Comparison of ENCODE assay signal across 15 mouse cellular contexts in the genomic region with DNA sequence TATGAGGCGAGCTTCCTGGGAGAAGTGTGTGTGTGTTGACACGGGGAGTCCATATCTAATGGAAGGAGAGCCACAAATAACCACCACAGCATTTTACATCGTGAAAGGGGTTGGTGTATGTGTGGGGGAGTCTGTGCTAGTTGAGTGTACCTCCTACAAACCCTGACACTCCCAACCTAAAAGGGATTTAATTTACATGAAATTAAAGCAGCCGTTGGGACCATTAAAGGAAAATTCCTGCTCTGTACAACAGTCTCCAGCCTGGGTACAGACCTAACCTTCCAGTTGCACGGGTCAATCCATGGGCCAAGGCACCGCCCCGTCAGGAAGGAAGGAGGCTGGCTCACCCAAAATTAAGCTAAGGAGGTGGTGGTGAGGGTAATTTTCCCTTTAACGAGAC. TPM values are rescaled to one million over a fixed set of nuclear protein-coding genes. Genes with fewer than 3 reads are reported as not detected.
DNase-seq lines count a peak whose midpoint lies in the region; ATAC-seq and TF ChIP-seq lines count a peak whose summit lies in the region.
"Had no signal": no experiment of that assay in that cellular context is flagged by ENCODE, and none has a peak within 500 bp of the region (broad histone marks: within the 10 kb centered on the region; RNA-seq: fewer than 3 reads in every experiment).

No protein-coding gene starts in this region.

- no peaks in the 10 kb centered on the region for H3K36me3 ChIP-seq in kidney, postnatal 0 days (ENCODE audit: insufficient read depth, low read length)
- peaks cover 2% of the 10 kb centered on the region for H3K36me3 ChIP-seq in ES-Bruce4 (ENCODE audit: control insufficient read depth, insufficient read depth, low read length, poor library complexity, severe bottlenecking)
- H3K36me3 ChIP-seq in forebrain, embryonic 15.5 days = no peaks in the 10 kb centered on the region
- H3K36me3 ChIP-seq in liver, embryonic 11.5 days (ENCODE audit: control insufficient read depth, insufficient read depth, low read length) = no peaks in the 10 kb centered on the region
- H3K36me3 ChIP-seq: embryonic facial prominence, embryonic 12.5 days; neural tube, embryonic 12.5 days had no signal

- 0 out of 2 replicates have a peak overlapping the region, but pooled peaks have one; percentile 38 for H3K27ac ChIP-seq in kidney, postnatal 0 days
- H3K27ac ChIP-seq in ES-Bruce4 (ENCODE audit: insufficient read depth, low read length) = peak overlapping the region; percentile 95
- no peak overlapping the region for H3K27ac ChIP-seq in forebrain, embryonic 15.5 days (replicated peaks)
- no peak overlapping the region for H3K27ac ChIP-seq in liver, embryonic 11.5 days (ENCODE audit: low read depth, low read length)
- H3K27ac ChIP-seq: embryonic facial prominence, embryonic 12.5 days; liver, embryonic 14.5 days; neural tube, embryonic 12.5 days had no signal

- H3K4me3 ChIP-seq in kidney, postnatal 0 days (replicated peaks; ENCODE audit: low read depth, low read length) = no peak overlapping the region
- no peak overlapping the region for H3K4me3 ChIP-seq in ES-Bruce4 (ENCODE audit: low read depth, low read length)
- no peak overlapping the region for H3K4me3 ChIP-seq in forebrain, embryonic 15.5 days
- no peak overlapping the region for H3K4me3 ChIP-seq in liver, embryonic 11.5 days (ENCODE audit: low read depth, low read length)
- H3K4me3 ChIP-seq: embryonic facial prominence, embryonic 12.5 days; neural tube, embryonic 12.5 days had no signal

- H3K9me3 ChIP-seq in kidney, postnatal 0 days (replicated peaks; ENCODE audit: low read length) = no peaks in the 10 kb centered on the region
- H3K9me3 ChIP-seq in ES-Bruce4 (replicated peaks; ENCODE audit: control insufficient read depth, insufficient read depth, low read length, poor library complexity, severe bottlenecking) = peaks cover 16% of the 10 kb centered on the region
- no peaks in the 10 kb centered on the region for H3K9me3 ChIP-seq in forebrain, embryonic 15.5 days
- no peaks in the 10 kb centered on the region for H3K9me3 ChIP-seq in liver, embryonic 11.5 days (ENCODE audit: control insufficient read depth, low read length)
- H3K9me3 ChIP-seq: neural tube, embryonic 12.5 days had no signal

- ATAC-seq in kidney, postnatal 0 days (replicated peaks; ENCODE audit: low FRiP score, low read depth) = no peak; the same call in 1 of the 2 replicates
- ATAC-seq in forebrain, embryonic 15.5 days (replicated peaks) = peak; percentile 38; the same call in 1 of the 2 replicates
- no peak for ATAC-seq in liver, embryonic 11.5 days (replicated peaks; ENCODE audit: low FRiP score)
- ATAC-seq: hindbrain, embryonic 16.5 days had no signal

- peak; percentile 35 for DNase-seq in kidney, postnatal 0 days (ENCODE audit: low spot score)
- no peak for DNase-seq in kidney, adult 11 months
- peak; percentile 28 for DNase-seq in MN1 (ENCODE audit: low spot score)
- no peak for DNase-seq in liver, embryonic 11.5 days (ENCODE audit: low spot score)
- DNase-seq in urinary bladder, postnatal 10 days (ENCODE audit: low spot score) = no peak
- DNase-seq: cerebellum, adult 18-20 months; kidney, adult 9 months; lung, postnatal 10 days; right cerebral cortex, postnatal 25 days had no signal

- TF ChIP-seq CTCF in kidney, postnatal 0 days (IDR thresholded peaks at IDR 0.05; ENCODE audit: low read depth) = no peak
- TF ChIP-seq CTCF in ES-Bruce4 (IDR thresholded peaks at IDR 0.05; ENCODE audit: low read depth, low read length) = no peak

- no peaks in the 10 kb centered on the region for H3K4me1 ChIP-seq in kidney, postnatal 0 days (replicated peaks; ENCODE audit: insufficient read depth, low read length)
- H3K4me1 ChIP-seq in ES-Bruce4 (ENCODE audit: control insufficient read depth, insufficient read depth, low read length) = peaks cover 6% of the 10 kb centered on the region
- peaks cover 8% of the 10 kb centered on the region; the same call in 1 of the 2 replicates for H3K4me1 ChIP-seq in forebrain, embryonic 15.5 days
- no peaks in the 10 kb centered on the region for H3K4me1 ChIP-seq in liver, embryonic 11.5 days (replicated peaks; ENCODE audit: control insufficient read depth, insufficient read depth, low read length)
- H3K4me1 ChIP-seq: embryonic facial prominence, embryonic 12.5 days; neural tube, embryonic 12.5 days had no signal

- no peak for TF ChIP-seq POLR2A in ES-Bruce4 (IDR thresholded peaks at IDR 0.05; ENCODE audit: insufficient read depth, low read length)

- peak; percentile 66; the same call in 1 of the 2 replicates for TF ChIP-seq EP300 in ES-Bruce4 (IDR thresholded peaks at IDR 0.05; ENCODE audit: insufficient read depth, low read depth, low read length)

- H3K9ac ChIP-seq in kidney, postnatal 0 days (ENCODE audit: low read depth, low read length) = no peak overlapping the region
- H3K9ac ChIP-seq in ES-Bruce4 (ENCODE audit: low read depth, poor library complexity, severe bottlenecking) = peak overlapping the region; percentile 55
- no peak overlapping the region for H3K9ac ChIP-seq in forebrain, embryonic 15.5 days (replicated peaks)
- H3K9ac ChIP-seq in liver, embryonic 11.5 days (ENCODE audit: low read depth, low read length) = no peak overlapping the region
- H3K9ac ChIP-seq: embryonic facial prominence, embryonic 12.5 days; liver, embryonic 14.5 days; neural tube, embryonic 12.5 days had no signal

- WGBS in kidney, postnatal 0 days = 30% methylated on average over 8 of the region's 8 CpGs
- 15% methylated on average over 8 of the region's 8 CpGs for WGBS in forebrain, embryonic 15.5 days
- 47% methylated on average over 8 of the region's 8 CpGs for WGBS in liver, embryonic 11.5 days

- no peak overlapping the region for H3K4me2 ChIP-seq in kidney, postnatal 0 days (ENCODE audit: low read length)
- H3K4me2 ChIP-seq in forebrain, embryonic 15.5 days (replicated peaks) = no peak overlapping the region
- no peak overlapping the region for H3K4me2 ChIP-seq in liver, embryonic 11.5 days
- H3K4me2 ChIP-seq: embryonic facial prominence, embryonic 12.5 days; neural tube, embryonic 12.5 days had no signal

- H3K27me3 ChIP-seq in kidney, postnatal 0 days (ENCODE audit: insufficient read depth, low read length) = no peaks in the 10 kb centered on the region
- no peaks in the 10 kb centered on the region for H3K27me3 ChIP-seq in ES-Bruce4 (ENCODE audit: control insufficient read depth, insufficient read depth, low read length, poor library complexity, severe bottlenecking)
- no peaks in the 10 kb centered on the region for H3K27me3 ChIP-seq in forebrain, embryonic 15.5 days
- 0 out of 2 replicates have a peak, but pooled peaks cover 3% of the 10 kb centered on the region for H3K27me3 ChIP-seq in liver, embryonic 11.5 days (replicated peaks; ENCODE audit: control insufficient read depth, insufficient read depth, low read length)
- H3K27me3 ChIP-seq: embryonic facial prominence, embryonic 12.5 days; neural tube, embryonic 12.5 days had no signal

RNA-seq across cellular contexts. Expression of gene Mtcl1, which starts 20.5 kb away (rescaled TPM):
- 3.5 and 3.6 TPM in 2 replicates for polyA plus RNA-seq in kidney, postnatal 0 days (2015; fragmentation: Nextera tagmentation; extraction: Ambion mirVana)
- polyA plus RNA-seq in ES-Bruce4 (2011; ENCODE audit: insufficient read depth, insufficient read length, low read depth, missing spikeins) = 91.0 and 92.3 TPM in 2 replicates
- polyA plus RNA-seq in forebrain, embryonic 15.5 days (2015; fragmentation: Nextera tagmentation; extraction: Ambion mirVana) = 33.5 and 35.5 TPM in 2 replicates
- polyA plus RNA-seq in liver, embryonic 11.5 days (2014; fragmentation: Nextera tagmentation; extraction: Ambion mirVana) = 0.96 and 1.7 TPM in 2 replicates

RNA-seq across cellular contexts. Expression of gene Rab12, which starts 49.5 kb away (rescaled TPM):
- 46.3 and 51.0 TPM in 2 replicates for polyA plus RNA-seq in kidney, postnatal 0 days (2015; fragmentation: Nextera tagmentation; extraction: Ambion mirVana)
- polyA plus RNA-seq in ES-Bruce4 (2011; ENCODE audit: insufficient read depth, insufficient read length, low read depth, missing spikeins) = 100 and 105 TPM in 2 replicates
- polyA plus RNA-seq in forebrain, embryonic 15.5 days (2015; fragmentation: Nextera tagmentation; extraction: Ambion mirVana) = 71.7 and 77.0 TPM in 2 replicates
- polyA plus RNA-seq in liver, embryonic 11.5 days (2014; fragmentation: Nextera tagmentation; extraction: Ambion mirVana) = 21.2 and 24.5 TPM in 2 replicates

Comparison
In these comparisons a context has a peak if more than half of its experiments do, and no peak if none do; other contexts are left out.
1. DNase-seq: peak in kidney, postnatal 0 days (single experiment) and MN1 (single experiment); none in kidney, adult 11 months (single experiment), liver, embryonic 11.5 days (single experiment) and urinary bladder, postnatal 10 days (single experiment).
2. H3K27ac ChIP-seq: peak in kidney, postnatal 0 days (single experiment) and ES-Bruce4 (single experiment); none in forebrain, embryonic 15.5 days (single experiment) and liver, embryonic 11.5 days (single experiment).